ENCODE assay signal across 19 mouse cellular contexts in genomic region chr10:99150016-99150415, GRCm38 (mm10). TPM values are rescaled to one million over a fixed set of nuclear protein-coding genes. Genes with fewer than 3 reads are reported as not detected.
"Had no signal": no experiment of that assay in that cellular context is flagged by ENCODE, and none has a peak within 500 bp of the region (broad histone marks: within the 10 kb centered on the region; RNA-seq: fewer than 3 reads in every experiment).

No protein-coding gene starts in this region.

- H3K36me3 ChIP-seq: liver, embryonic 13.5 days had no signal

- DNase-seq: kidney, adult 18-20 months; kidney, postnatal 10 days; kidney, postnatal 4 days; left cerebral cortex, postnatal 4 days; liver, embryonic 13.5 days; lung, adult 18-20 months; thymus, adult 18-20 months; thymus, postnatal 14 days had no signal

- H3K9me3 ChIP-seq: liver, embryonic 13.5 days; midbrain, embryonic 13.5 days; neural tube, embryonic 12.5 days had no signal

- H3K4me2 ChIP-seq: liver, embryonic 13.5 days; midbrain, embryonic 13.5 days; neural tube, embryonic 12.5 days had no signal

- H3K27me3 ChIP-seq: liver, embryonic 13.5 days; midbrain, embryonic 13.5 days; neural tube, embryonic 12.5 days had no signal

- H3K4me1 ChIP-seq: midbrain, embryonic 13.5 days; neural tube, embryonic 12.5 days had no signal

- H3K9ac ChIP-seq: liver, embryonic 13.5 days; midbrain, embryonic 13.5 days; neural tube, embryonic 12.5 days had no signal

- ATAC-seq: inflammation-experienced regulatory T-cells, adult 6 months; midbrain, embryonic 13.5 days had no signal

- H3K27ac ChIP-seq: layer of hippocampus, adult 2 months; liver, embryonic 13.5 days; midbrain, embryonic 13.5 days; neural tube, embryonic 12.5 days had no signal

- H3K4me3 ChIP-seq: layer of hippocampus, adult 2 months; liver, embryonic 13.5 days; midbrain, embryonic 13.5 days; neural tube, embryonic 12.5 days had no signal

RNA-seq across cellular contexts. Expression of gene Phxr2, which starts 23.9 kb away (rescaled TPM):
- total RNA-seq: layer of hippocampus, adult 2 months; layer of hippocampus, postnatal 14 days; left cerebral cortex, adult 18-20 months; left cerebral cortex, postnatal 10 days; left cerebral cortex, postnatal 4 days; megakaryocyte progenitor cell, adult 5-6 weeks; monocyte, adult 5-6 weeks had no signal
- polyA plus RNA-seq: inflammation-experienced regulatory T-cells, adult 6 months; kidney, embryonic 14.5 days; liver, embryonic 13.5 days; lung, embryonic 16.5 days; midbrain, embryonic 13.5 days had no signal
